Mouse (Mus musculus) forebrain, embryonic 14.5 days (tissue): ENCODE data around the gene Hoxd13. TPM values are rescaled to one million over a fixed set of nuclear protein-coding genes. Genes with fewer than 3 reads are reported as not detected.

Source experiments
- ATAC-seq: fragments of 200-750 bp; cut with Nextera tagmentation; 2 replicates; pipeline ENCODE4 v1.8.0; 2017; ENCODE audit warnings: mild to moderate bottlenecking, moderate library complexity
- DNase-seq: peaks from one replicate; pipeline ENCODE4 v3.0.0-alpha.2; 2015; ENCODE audit warnings: low spot score
- H3K27ac ChIP-seq: fragments of 300-500 bp; sonication (generic); 2 replicates; pipeline ENCODE4 v1.5.1; 2014; ENCODE audit warnings: low read depth, mild to moderate bottlenecking, control low read depth, low read length, moderate library complexity
- H3K27me3 ChIP-seq: fragments of 300-500 bp; sonication (generic); replicated peaks from 2 replicates; pipeline ENCODE4 v1.6.1; 2014; ENCODE audit warnings: low read length, control low read depth, mixed read lengths; ENCODE audit not compliant: control insufficient read depth, insufficient read depth
- H3K36me3 ChIP-seq: fragments of 300-500 bp; sonication (generic); 2 replicates; pipeline ENCODE4 v1.6.1; 2014; ENCODE audit warnings: low read length, control low read depth; ENCODE audit not compliant: control insufficient read depth, insufficient read depth
- H3K4me1 ChIP-seq: fragments of 300-500 bp; sonication (generic); 2 replicates; pipeline ENCODE4 v1.6.1; 2014; ENCODE audit warnings: antibody characterized with exemption, low read length, control low read depth; ENCODE audit not compliant: control insufficient read depth, insufficient read depth
- H3K4me2 ChIP-seq: fragments of 300-500 bp; sonication (generic); 2 replicates; pipeline ENCODE4 v1.6.1; 2014; ENCODE audit warnings: mild to moderate bottlenecking, control low read depth, low read length
- H3K4me3 ChIP-seq: fragments of 300-500 bp; sonication (generic); 2 replicates; pipeline ENCODE4 v1.5.1; 2014; ENCODE audit warnings: low read depth, low read length, control low read depth
- H3K9ac ChIP-seq: fragments of 300-500 bp; sonication (generic); 2 replicates; pipeline ENCODE4 v1.6.1; 2014; ENCODE audit warnings: mild to moderate bottlenecking, low read length, control low read depth, moderate library complexity
- H3K9me3 ChIP-seq: fragments of 300-500 bp; sonication (generic); replicated peaks from 2 replicates; pipeline ENCODE4 v1.6.1; 2016; ENCODE audit warnings: low read length, control low read depth, mixed read lengths; ENCODE audit not compliant: control insufficient read depth
- WGBS: fragments of 180-500 bp; shearing (Covaris S2); extraction: QIAGEN DNeasy Blood & Tissue Kit; methylation state at CpG from one replicate; pipeline ENCODE4 v1.1.7; 2014; 5-methylcytosine and 5-hydroxymethylcytosine counted together
- polyA plus RNA-seq: library from polyadenylated mRNA; unstranded; fragments of >200 nt; fragmentation: Nextera tagmentation; extraction: Ambion mirVana; gene quantifications from 2 replicates; pipeline ENCODE4 v1.2.1, GENCODE M21; 2014

Hoxd13 gene
- polyA plus RNA-seq, 1 experiment from 2014 or later, result not detected

GRCm38 (mm10) chr2:74695813-74696430, 27.8 kb downstream of the Hoxd13 start:
- ATAC-seq (no peak), DNase-seq (no peak)
- Histone ChIP-seq H3K9ac (no peak overlapping the region), H3K27ac (no peak overlapping the region), H3K27me3 (peaks cover 99% of the 10 kb centered on the region), H3K4me3 (no peak overlapping the region), H3K4me2 (no peak overlapping the region), H3K9me3 (no peaks in the 10 kb centered on the region), H3K36me3 (no peaks in the 10 kb centered on the region), H3K4me1 (peaks cover 8% of the 10 kb centered on the region; the same call in 1 of the 2 replicates)
- WGBS, result 2% methylated on average over 7 of the region's 7 CpGs

GRCm38 (mm10) chr2:74696442-74697335, 28.6 kb downstream of the Hoxd13 start:
- 1% methylated on average over 34 of the region's 34 CpGs for WGBS
- DNase-seq, result no peak

GRCm38 (mm10) chr2:74697567-74698121, 29.5 kb downstream of the Hoxd13 start, which contains the start of gene Hoxd9:
TSS of gene Hoxd9 (plus strand) at chr2:74697727.
- peaks cover 8% of the 10 kb centered on the region; the same call in 1 of the 2 replicates for H3K4me1 ChIP-seq
- under 1% methylated on average over 43 of the region's 43 CpGs for whole genome bisulfite sequencing
- no peaks in the 10 kb centered on the region for H3K36me3 ChIP-seq
- ATAC-seq (peak; percentile 71), DNase-seq (no peak)
- H3K27ac ChIP-seq, result no peak within 1 kb of the TSS
- peaks cover 98% of the 10 kb centered on the region for H3K27me3 ChIP-seq
- peak within 1 kb of the TSS; percentile 48 for H3K4me2 ChIP-seq
- no peaks in the 10 kb centered on the region for H3K9me3 ChIP-seq
- peak within 1 kb of the TSS; percentile 23 for H3K4me3 ChIP-seq
- no peak within 1 kb of the TSS for H3K9ac ChIP-seq

More at GRCm38 (mm10) chr2:74696442-74697335, 28.6 kb downstream of the Hoxd13 start:
- Histone ChIP-seq H3K36me3 (no peaks in the 10 kb centered on the region), H3K4me3 (no peak overlapping the region), H3K27me3 (peaks cover 99% of the 10 kb centered on the region), H3K4me1 (peaks cover 8% of the 10 kb centered on the region; the same call in 1 of the 2 replicates), H3K27ac (no peak overlapping the region), H3K9ac (no peak overlapping the region), H3K4me2 (no peak overlapping the region), H3K9me3 (no peaks in the 10 kb centered on the region)
- no peak for ATAC-seq

- H3K27ac ChIP-seq, result no peak overlapping the region
- no peak overlapping the region for H3K9ac ChIP-seq
- H3K4me2 ChIP-seq, result peak overlapping the region; percentile 48
- H3K4me1 ChIP-seq, result peaks cover 8% of the 10 kb centered on the region; the same call in 1 of the 2 replicates
- H3K9me3 ChIP-seq, result no peaks in the 10 kb centered on the region
- peak overlapping the region; percentile 23 for H3K4me3 ChIP-seq
- WGBS, result 1% methylated on average over 74 of the region's 86 CpGs
- ATAC-seq (peak; percentile 56; the same call in 1 of the 2 replicates), DNase-seq (no peak)
- peaks cover 96% of the 10 kb centered on the region for H3K27me3 ChIP-seq
- no peaks in the 10 kb centered on the region for H3K36me3 ChIP-seq
These were observed 30.3 kb downstream of the Hoxd13 start for GRCm38 (mm10) chr2:74698201-74699052.

GRCm38 (mm10) chr2:74699053-74699430, 30.9 kb downstream of the Hoxd13 start:
- WGBS, result under 1% methylated on average over 17 of the region's 17 CpGs
- no peak for ATAC-seq

GRCm38 (mm10) chr2:74699664-74700545, 31.8 kb downstream of the Hoxd13 start:
- no peak for DNase-seq
- Histone ChIP-seq H3K36me3 (no peaks in the 10 kb centered on the region), H3K9me3 (no peaks in the 10 kb centered on the region), H3K4me1 (peaks cover 9% of the 10 kb centered on the region; the same call in 1 of the 2 replicates), H3K27ac (no peak overlapping the region), H3K9ac (no peak overlapping the region), H3K4me3 (no peak overlapping the region), H3K27me3 (peaks cover 96% of the 10 kb centered on the region), H3K4me2 (no peak overlapping the region)
- WGBS, result under 1% methylated on average over 23 of the region's 23 CpGs
- no peak for ATAC-seq

More at GRCm38 (mm10) chr2:74699053-74699430, 30.9 kb downstream of the Hoxd13 start:
- peaks cover 8% of the 10 kb centered on the region; the same call in 1 of the 2 replicates for H3K4me1 ChIP-seq
- no peak for DNase-seq
- peaks cover 96% of the 10 kb centered on the region for H3K27me3 ChIP-seq
- no peak overlapping the region for H3K4me3 ChIP-seq
- no peaks in the 10 kb centered on the region for H3K36me3 ChIP-seq
- no peak overlapping the region for H3K27ac ChIP-seq
- no peak overlapping the region for H3K9ac ChIP-seq
- H3K9me3 ChIP-seq, result no peaks in the 10 kb centered on the region
- no peak overlapping the region for H3K4me2 ChIP-seq

- no peaks in the 10 kb centered on the region for H3K36me3 ChIP-seq
- peaks cover 96% of the 10 kb centered on the region for H3K27me3 ChIP-seq
- no peaks in the 10 kb centered on the region for H3K9me3 ChIP-seq
- H3K4me1 ChIP-seq, result peaks cover 12% of the 10 kb centered on the region; the same call in 1 of the 2 replicates
- H3K4me3 ChIP-seq, result no peak overlapping the region
- DNase-seq (no peak), ATAC-seq (no peak)
- WGBS, result 1% methylated on average over 22 of the region's 22 CpGs
- H3K9ac ChIP-seq, result no peak overlapping the region
- no peak overlapping the region for H3K27ac ChIP-seq
- H3K4me2 ChIP-seq, result no peak overlapping the region
These were observed 32.5 kb downstream of the Hoxd13 start for GRCm38 (mm10) chr2:74700546-74701112.
